Mouse (Mus musculus) heart, postnatal 10 days (tissue): ENCODE data around the gene Clybl. TPM values are rescaled to one million over a fixed set of nuclear protein-coding genes. Genes with fewer than 3 reads are reported as not detected.

Experiments used
- DNase-seq, 2 experiments: peaks; one replicate each; pipeline ENCODE4 v3.0.0; 2021
- intact Hi-C: fragments of 180-260 bp; cut with DNase I; formaldehyde crosslinking; loops from one replicate; pipeline ENCODE4 v1.15.1; 2025
- total RNA-seq, 2 experiments: library from RNA; stranded (reverse); gene quantifications; 2 replicates each; pipeline ENCODE4 v1.2.3; 2021

Clybl gene
- total RNA-seq, 2 experiments from 2014 or later, result 103 TPM

DNA sequence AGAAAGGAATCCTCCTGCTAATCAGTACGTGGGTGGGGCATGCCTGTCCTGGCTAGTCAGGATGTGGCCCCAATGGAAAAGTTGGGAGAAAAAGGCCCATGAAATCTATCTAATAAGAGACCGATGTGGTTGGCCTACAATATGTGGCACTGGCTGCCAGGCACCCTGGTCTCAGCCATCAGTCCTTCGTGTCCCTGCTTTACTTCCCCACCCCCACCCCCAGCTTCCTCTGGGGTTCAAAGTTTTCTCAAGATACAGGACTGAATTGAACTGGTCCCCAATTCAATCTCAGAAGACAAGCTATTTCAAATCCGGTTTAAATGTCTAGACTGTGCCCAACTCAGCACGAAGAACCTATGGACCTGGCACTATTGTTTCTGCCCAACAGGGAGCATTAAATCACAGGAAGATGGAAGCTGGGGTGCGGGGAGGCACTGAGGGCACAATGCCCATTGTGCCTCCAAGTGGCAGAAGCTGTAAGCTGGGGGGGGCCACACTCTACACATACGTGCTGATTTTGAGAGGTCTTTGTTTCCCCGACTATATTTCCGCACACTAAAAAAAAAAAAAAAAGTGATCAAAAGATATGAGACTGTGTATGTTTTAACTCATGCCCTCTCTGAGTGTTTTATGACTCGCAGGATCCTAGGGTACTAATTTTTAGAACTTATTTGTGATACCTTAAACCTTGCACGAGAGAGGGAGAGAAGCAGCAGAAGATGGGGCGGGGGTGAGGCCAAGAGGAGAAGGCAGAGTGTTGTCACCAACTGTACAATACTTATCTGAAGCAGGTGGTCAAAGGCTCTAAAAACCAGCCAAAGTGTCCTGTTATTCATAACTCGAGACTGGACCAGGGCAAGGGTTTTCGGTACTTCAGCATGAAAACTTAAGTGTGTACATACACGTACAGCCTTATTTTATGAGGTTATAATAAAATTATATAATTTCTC, 199.7 kb downstream of the Clybl start:
- intact Hi-C loops, result no loop called here
- DNase-seq, result no peak

GRCm38 (mm10) chr14:122382281-122382680, 200.8 kb downstream of the Clybl start:
- intact Hi-C loops, result no loop called here
- DNase-seq, result no peak

- intact Hi-C loops, result no loop called here
- DNase-seq, result no peak
These were observed 202.4 kb downstream of the Clybl start for GRCm38 (mm10) chr14:122383931-122384330.

DNA sequence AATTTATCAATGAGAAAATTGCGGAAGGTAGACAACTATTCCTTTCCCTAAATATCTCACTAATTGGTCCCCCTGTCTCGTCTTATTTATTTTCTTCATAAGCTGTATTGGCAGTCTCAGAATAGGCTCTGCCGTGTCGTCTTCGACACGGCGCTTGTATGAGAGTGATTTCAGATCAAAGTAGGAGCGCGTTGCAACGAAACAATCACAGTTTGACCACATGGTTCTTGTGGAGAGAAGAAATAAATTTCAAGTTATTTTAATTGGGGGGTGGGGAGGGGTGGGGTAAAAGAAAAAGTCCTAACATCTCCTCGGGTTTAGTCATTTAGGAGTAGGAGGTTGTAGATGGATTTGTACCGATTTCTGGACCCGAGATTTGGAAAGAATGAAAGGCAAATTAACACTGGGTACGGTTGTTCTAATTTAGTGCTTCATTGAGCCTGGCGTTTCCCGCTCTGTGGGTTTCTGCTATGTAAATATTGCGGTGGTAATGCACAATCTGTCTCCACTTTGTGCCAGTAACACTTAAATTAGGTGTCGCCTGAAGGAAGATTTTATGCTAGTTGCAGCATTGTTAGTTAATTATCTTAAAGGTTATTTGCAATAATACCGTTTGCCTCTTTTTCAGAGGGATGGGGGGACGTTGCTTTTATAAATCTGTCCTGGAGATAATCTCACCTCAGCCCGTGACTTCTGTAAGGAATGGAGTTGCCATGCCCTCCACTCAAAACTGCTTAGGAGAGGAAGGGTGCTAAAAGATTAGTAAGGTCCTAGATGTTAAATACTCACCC, 203.1 kb downstream of the Clybl start:
- intact Hi-C loops, result no loop called here

DNA sequence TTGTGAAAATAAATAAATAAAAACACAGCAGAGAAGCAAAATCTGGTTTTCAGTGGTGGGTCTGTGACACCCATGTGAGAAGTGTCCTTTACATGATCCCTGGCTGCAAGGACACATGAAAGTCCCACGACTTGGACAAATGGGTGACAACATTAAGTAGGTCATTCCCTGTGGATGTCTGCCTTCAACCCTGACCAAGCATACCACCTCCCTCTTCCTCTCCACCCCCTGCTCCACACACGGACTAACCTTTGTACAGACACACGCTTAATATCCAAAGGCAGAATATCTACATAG, 203.7 kb downstream of the Clybl start:
- intact Hi-C loops, result no loop called here
- no peak for DNase-seq

More for the DNA sequence above, 203.1 kb downstream of the Clybl start:
- no peak for DNase-seq

DNA sequence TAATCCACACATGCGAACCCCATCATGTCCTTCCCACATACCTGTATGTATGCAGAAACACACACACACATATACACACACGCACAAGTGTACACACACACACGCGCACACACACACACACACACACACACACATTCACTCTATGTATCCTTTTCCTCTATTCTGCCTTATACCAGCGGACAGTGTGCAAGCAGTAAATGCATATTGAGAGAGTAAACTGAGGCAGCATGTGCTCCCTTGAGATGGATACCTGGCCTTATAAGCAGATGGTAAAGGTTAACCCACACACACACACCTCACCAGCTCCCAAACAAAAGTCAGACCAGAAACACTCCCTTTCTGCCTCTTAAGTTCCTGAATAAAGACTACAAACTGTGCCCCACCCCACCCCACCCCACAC, 204.3 kb downstream of the Clybl start:
- no peak for DNase-seq
- intact Hi-C loops, result no loop called here

DNA sequence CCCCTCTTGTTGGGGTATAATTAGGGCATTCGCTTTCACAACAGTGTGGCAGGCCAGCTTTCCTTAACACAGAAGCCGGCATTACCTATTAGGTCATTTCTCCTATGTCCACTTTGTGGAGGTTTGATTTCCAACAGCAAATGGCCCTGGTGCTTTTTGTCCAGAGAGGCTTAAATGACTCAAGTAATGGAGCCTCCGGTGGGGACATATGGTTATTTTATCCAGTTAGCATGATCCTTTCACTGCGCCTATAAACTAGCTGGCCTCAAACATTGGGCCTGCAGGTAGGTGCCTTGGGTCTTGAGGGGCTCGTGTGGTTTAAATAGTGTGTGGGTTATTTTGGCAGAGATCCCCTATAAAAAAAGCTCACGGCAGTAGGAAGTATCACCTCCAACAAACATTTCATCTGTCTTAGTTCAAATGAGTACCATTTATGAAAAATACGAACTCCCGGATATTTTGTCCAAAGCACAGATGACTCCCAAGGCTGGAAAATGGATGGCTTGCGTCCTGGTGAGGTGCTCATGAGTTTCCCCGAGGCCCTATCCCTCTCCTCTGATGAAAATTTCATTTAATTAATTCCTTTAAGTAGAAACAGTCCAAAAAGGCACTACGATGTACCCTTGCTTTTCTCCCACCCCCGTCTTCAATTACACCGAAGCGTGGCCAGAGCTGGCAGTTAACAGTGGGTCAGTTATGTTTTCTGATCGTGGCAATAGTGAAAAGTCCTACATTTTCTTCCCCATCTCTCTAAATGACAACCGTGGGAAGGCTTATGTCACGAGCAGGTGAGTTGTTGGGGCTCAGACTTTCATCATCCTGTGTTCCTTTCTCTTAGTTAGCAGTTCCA, 205.0 kb downstream of the Clybl start:
- DNase-seq, result no peak
- intact Hi-C loops, result no loop called here

DNA sequence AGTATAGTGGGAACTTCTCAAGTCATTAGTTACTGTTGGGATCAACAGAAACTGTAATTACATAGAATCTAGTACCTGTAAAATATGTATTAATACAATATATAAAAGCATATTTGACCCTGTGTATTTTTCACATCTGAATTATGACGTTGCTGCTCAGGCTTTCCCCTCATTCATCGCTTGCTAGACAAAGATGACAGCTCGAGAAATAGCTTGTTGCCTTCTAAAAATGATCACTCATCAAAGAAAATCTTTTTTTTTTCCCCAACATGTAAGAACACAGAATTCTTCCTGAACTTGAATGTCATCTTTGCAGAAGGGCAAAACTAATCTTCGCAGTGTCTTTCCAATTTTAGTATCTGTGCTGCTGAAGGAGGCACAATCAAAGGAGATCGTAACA, 206.3 kb downstream of the Clybl start:
- intact Hi-C loops, result no loop called here
- no peak for DNase-seq

- intact Hi-C loops, result no loop called here
- no peak for DNase-seq
These were observed 207.0 kb downstream of the Clybl start for GRCm38 (mm10) chr14:122388431-122389031.

GRCm38 (mm10) chr14:122389684-122390370, 208.3 kb downstream of the Clybl start:
- DNase-seq, result no peak
- intact Hi-C loops, result no loop called here

DNA sequence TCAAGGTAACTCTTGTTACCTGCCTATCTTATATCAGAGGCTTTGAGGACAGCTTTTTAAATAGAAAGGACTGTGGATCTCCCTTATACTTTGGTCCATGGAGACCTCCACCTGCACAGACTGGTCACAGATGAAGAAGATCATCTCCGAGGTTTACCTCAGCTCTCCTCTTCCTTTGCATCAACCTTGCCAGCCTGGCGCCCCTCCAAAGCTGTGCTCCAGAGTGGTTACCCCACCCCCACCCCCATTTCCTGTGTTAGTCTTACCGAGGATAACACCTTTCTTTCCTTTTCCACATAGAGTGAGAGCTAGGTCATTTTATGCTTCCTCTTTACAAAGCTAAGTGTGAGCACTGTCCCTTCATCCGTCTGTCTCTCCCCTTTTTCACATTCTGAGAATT, 209.4 kb downstream of the Clybl start:
- DNase-seq, result no peak
- intact Hi-C loops, result no loop called here

GRCm38 (mm10) chr14:122393119-122393518, 211.6 kb downstream of the Clybl start:
- no peak for DNase-seq
- intact Hi-C loops, result no loop called here

- intact Hi-C loops, result no loop called here
- no peak for DNase-seq
These were observed 217.2 kb downstream of the Clybl start for GRCm38 (mm10) chr14:122398676-122399075.

DNA sequence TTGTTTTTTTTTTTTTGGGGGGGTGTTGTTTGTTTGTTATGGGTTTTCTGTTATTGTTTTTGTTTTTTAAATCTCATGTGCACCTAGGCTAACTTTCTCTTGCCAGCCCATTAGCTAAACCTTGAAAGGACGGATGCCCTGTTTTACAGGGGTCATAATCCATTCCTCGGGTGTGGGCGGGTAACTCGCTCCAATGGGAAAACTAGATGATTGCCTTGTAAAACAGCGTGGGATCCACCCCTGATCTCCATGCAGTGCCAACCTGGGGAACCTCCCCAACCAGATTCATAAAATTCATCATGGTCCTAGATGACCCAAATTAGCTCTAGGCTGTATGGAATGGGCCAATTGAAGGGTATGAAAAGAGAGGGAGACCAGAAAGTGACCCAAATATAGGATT, 218.4 kb downstream of the Clybl start:
- no peak for DNase-seq
- intact Hi-C loops, result no loop called here

DNA sequence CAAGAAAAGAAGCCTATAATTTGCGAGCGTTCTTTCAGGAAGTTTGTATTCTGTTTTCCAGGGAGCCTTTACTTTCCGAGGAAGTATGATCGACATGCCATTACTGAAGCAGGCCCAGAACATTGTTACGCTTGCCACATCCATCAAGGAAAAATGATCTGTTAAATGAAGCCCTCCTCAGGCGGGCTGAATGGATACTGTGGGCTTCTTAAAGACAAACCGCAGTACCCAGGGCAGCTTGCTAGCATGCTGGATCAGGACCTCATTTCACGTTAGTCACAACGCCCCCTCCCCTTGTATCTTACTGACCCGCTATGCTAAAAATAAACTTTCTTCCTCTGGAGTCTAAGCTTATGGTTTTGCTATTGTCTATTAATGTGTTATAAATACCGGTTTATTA, 220.4 kb downstream of the Clybl start:
- DNase-seq, result no peak
- intact Hi-C loops, result no loop called here

DNA sequence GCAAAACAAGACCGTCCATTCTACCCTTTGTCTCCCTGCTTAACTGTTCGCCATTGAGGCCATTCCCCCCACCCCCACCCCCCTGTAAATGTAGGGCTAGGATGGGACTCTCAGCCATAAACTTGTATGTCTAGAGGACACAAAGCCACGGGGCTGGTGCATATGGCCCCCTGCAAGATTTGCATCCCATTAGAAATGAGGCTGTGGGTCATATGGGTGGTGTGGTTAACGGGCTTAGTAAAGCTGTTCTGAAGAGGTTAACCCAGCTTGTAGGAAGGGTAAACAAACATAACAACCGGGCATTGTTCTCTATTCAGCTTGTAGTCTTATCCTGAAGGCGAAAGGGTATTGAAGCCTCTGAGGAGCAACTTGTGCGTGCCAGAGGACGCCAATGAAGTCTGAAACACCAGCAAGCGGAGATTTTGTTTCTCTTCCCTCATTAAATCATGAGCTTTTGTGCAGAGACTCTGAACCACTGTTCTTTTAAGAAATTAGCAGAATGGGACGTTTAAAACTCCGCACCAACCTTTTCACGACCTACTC, 221.3 kb downstream of the Clybl start:
- DNase-seq, result no peak
- intact Hi-C loops, result no loop called here

DNA sequence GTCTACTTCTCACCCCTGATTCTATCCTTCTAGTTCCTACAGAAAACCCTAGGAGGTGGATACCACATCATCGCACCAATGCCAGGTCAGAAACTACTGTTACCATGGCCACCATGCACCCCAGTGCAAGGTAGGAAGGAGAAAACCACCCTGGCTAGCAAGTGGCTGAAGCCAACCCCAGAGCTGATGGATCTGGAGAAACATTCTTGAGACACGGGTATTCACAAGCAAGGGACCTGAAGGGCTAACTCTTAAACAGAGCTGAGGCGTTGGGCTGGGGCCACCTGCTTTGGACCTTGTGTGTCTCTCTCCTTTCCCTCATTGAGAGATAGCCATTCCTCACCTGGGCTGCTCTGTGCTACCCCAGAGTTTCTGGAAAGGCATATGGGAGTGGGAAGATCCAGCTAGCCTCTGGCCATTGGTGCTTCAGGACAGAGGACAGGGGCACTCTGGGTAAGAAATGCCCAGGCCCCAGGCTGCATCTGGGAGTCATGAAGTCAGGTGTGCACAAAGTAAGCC, 222.0 kb downstream of the Clybl start:
- DNase-seq, result no peak
- intact Hi-C loops, result no loop called here

DNA sequence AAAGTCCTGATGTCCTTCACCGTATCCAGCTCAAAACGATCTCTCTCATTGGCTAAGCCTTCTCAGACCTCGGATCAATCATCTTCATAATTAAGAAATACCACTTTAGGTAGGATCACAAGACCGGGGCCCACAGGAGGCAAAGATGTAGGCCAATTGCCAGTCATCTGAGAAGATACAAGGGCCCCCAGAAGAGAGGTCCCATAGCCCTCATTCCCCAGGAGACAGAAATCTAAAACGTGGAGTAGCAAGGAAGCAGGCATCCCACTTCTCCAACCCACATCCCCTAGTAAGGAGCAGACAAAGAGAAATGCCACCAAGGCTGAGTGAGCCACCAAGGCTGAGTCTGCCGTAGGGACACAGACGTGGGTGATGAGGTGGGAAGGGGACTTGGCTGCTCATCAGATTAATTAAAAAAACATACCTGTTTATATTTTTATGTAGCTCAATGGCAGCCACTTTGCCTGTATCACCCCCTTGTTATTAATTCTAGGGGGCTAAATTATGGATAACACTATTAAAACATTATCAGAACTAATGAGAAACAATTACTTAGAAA, 223.2 kb downstream of the Clybl start:
- no peak for DNase-seq
- intact Hi-C loops, result no loop called here

DNA sequence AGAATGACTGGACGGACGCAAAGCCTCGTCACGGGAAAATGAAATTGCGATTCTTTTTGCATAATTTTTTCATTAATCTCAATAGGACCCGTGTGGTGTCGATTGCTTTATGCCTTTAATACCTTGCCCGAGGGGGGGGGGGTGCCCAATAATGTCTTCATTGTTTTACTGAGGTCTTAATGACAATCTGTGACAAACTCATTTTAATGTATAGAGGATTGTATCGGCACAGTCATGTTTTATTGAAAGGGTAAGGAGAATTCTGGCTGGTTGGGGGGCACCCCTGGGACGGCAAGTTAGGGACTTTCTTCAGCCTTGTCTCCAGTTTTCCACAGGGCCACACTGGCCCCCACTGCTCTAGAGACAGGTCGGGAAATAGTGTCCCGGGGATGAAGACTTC, 223.7 kb downstream of the Clybl start:
- intact Hi-C loops, result no loop called here
- DNase-seq, result no peak
